Mouse (Mus musculus): ENCODE data around the gene Ripply3. TPM values are rescaled to one million over a fixed set of nuclear protein-coding genes. Genes with fewer than 3 reads are reported as not detected.

Ripply3 gene
- total and polyA plus RNA-seq, 3 experiments = 0.28 to 6.1 (median 1.3) TPM

- TF ChIP-seq ZKSCAN1 (IDR thresholded peaks at IDR 0.05; ENCODE audit: borderline replicate concordance, low read depth, low read length) (no peak), JUND (conservative IDR thresholded peaks at IDR 0.05; ENCODE audit: low read depth, low read length) (no peak), HCFC1 (IDR thresholded peaks at IDR 0.05; ENCODE audit: low read depth, low read length) (no peak), JUN (IDR thresholded peaks at IDR 0.05; ENCODE audit: insufficient read depth, low read depth, low read length) (no peak), MAFK (IDR thresholded peaks at IDR 0.05; ENCODE audit: insufficient replicate concordance, low read length) (no peak), ZC3H11A (IDR thresholded peaks at IDR 0.05; ENCODE audit: low read depth, low read length) (no peak), CHD1 (IDR thresholded peaks at IDR 0.05; ENCODE audit: low read depth, low read length) (no peak), MXI1 (IDR thresholded peaks at IDR 0.05; ENCODE audit: low read depth, low read length) (no peak), USF2 (conservative IDR thresholded peaks at IDR 0.05; ENCODE audit: low read depth, low read length) (no peak), PAX5 (IDR thresholded peaks at IDR 0.05; ENCODE audit: low read length) (no peak), SMC3 (IDR thresholded peaks at IDR 0.05; ENCODE audit: low read depth, low read length) (no peak), EP300 (IDR thresholded peaks at IDR 0.05; ENCODE audit: low read length) (no peak), ETS1 (conservative IDR thresholded peaks at IDR 0.05; ENCODE audit: low read depth, low read length) (no peak), UBTF (IDR thresholded peaks at IDR 0.05; ENCODE audit: low read depth, low read length) (no peak), NRF1 (IDR thresholded peaks at IDR 0.05; ENCODE audit: low read depth, low read length) (no peak), SIN3A (IDR thresholded peaks at IDR 0.05; ENCODE audit: low read length) (no peak), TCF12 (IDR thresholded peaks at IDR 0.05; ENCODE audit: low read depth, low read length) (no peak), POLR2AphosphoS2 (IDR thresholded peaks at IDR 0.05; ENCODE audit: low read depth, low read length) (no peak), ZNF384 (IDR thresholded peaks at IDR 0.05; ENCODE audit: low read depth, low read length) (no peak)
- H3K79me2 ChIP-seq (replicated peaks; ENCODE audit: control insufficient read depth, extremely low read depth, insufficient read depth, poor library complexity, severe bottlenecking) = no peaks in the 10 kb centered on the region
- H3K4me2 ChIP-seq (ENCODE audit: insufficient read depth, low read depth, poor library complexity, severe bottlenecking) = no peak overlapping the region
- dilution Hi-C loops (cut with MboI; ENCODE audit: extremely low pct_ligation_motif_present, extremely low pct_unique_long_range_greater_than_20kb, low sequenced_read_pairs) (no loop called here), in situ Hi-C loops (cut with MboI; ENCODE audit: low pct_ligation_motif_present, low pct_unique_long_range_greater_than_20kb, low sequenced_read_pairs) (no loop called here)
- H3K9ac ChIP-seq (ENCODE audit: insufficient read depth, low read depth) = no peak overlapping the region
- H3K4me3 ChIP-seq (replicated peaks in 1 of 3; ENCODE audit: low read depth in 2 of 3, low read length in 2 of 3, poor library complexity in 1 of 3) = no peak overlapping the region
- H3K27ac ChIP-seq (ENCODE audit: insufficient read depth, low read depth) = no peak overlapping the region
- H3K9me3 ChIP-seq (replicated peaks; ENCODE audit: low read length) = peaks cover 5% of the 10 kb centered on the region
- no peaks in the 10 kb centered on the region for H3K27me3 ChIP-seq (replicated peaks)
- peaks cover 8 to 27% of the 10 kb centered on the region in 2 experiments for H3K4me1 ChIP-seq (ENCODE audit: control insufficient read depth in 1 of 2, insufficient read depth in 2 of 2)
- peaks cover 0 to 33% of the 10 kb centered on the region in 2 experiments for H3K36me3 ChIP-seq (replicated peaks in 1 of 2; ENCODE audit: control insufficient read depth in 1 of 2, insufficient read depth in 1 of 2, low read length in 1 of 2)
- no peak for DNase-seq (ENCODE audit: extremely low read depth)
These were observed 20.7 kb upstream of the Ripply3 start for GRCm38 (mm10) chr16:94307526-94307925.

DNA sequence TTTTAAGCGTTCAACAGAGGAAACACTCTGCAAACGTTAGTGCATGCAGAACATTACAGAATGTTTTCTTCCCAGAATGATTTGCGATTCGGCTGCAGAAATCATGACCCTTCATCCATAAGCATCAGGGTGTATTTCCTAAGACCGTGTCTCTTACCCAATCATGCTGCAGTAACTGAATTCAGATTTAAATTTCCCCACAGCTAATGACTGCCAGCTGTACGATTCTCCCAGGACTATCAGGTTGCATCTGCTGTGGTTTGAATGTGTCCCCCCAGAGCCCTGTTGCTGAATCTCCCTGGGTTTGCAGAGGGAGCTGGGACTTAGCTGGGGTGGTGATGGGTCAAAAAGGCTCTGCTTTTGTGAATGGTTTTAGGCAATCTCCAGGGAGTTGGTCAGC lies 20.3 kb upstream of the Ripply3 start:
- Histone ChIP-seq H3K4me2 (ENCODE audit: insufficient read depth, low read depth, poor library complexity, severe bottlenecking) (no peak overlapping the region), H3K4me3 (replicated peaks in 1 of 3; ENCODE audit: low read depth in 2 of 3, low read length in 2 of 3, poor library complexity in 1 of 3) (no peak overlapping the region), H3K4me1 (ENCODE audit: control insufficient read depth in 1 of 2, insufficient read depth in 2 of 2) (peaks cover 5 to 23% of the 10 kb centered on the region in 2 experiments), H3K27me3 (replicated peaks) (no peaks in the 10 kb centered on the region), H3K9me3 (replicated peaks; ENCODE audit: low read length) (peaks cover 5% of the 10 kb centered on the region), H3K27ac (ENCODE audit: insufficient read depth, low read depth) (no peak overlapping the region), H3K9ac (ENCODE audit: insufficient read depth, low read depth) (no peak overlapping the region), H3K36me3 (replicated peaks in 1 of 2; ENCODE audit: control insufficient read depth in 1 of 2, insufficient read depth in 1 of 2, low read length in 1 of 2) (peaks cover 0 to 31% of the 10 kb centered on the region in 2 experiments), H3K79me2 (replicated peaks; ENCODE audit: control insufficient read depth, extremely low read depth, insufficient read depth, poor library complexity, severe bottlenecking) (no peaks in the 10 kb centered on the region)
- in situ Hi-C loops (cut with MboI; ENCODE audit: low pct_ligation_motif_present, low pct_unique_long_range_greater_than_20kb, low sequenced_read_pairs) (no loop called here), dilution Hi-C loops (cut with MboI; ENCODE audit: extremely low pct_ligation_motif_present, extremely low pct_unique_long_range_greater_than_20kb, low sequenced_read_pairs) (no loop called here)
- TF ChIP-seq MYC (IDR thresholded peaks at IDR 0.05; ENCODE audit: low read depth, low read length) = no peak
- no peak for TF ChIP-seq HCFC1 (IDR thresholded peaks at IDR 0.05; ENCODE audit: low read depth, low read length)
- TF ChIP-seq GABPA (IDR thresholded peaks at IDR 0.05; ENCODE audit: insufficient replicate concordance, low read depth, low read length) = no peak
- TF ChIP-seq ELF1 (IDR thresholded peaks at IDR 0.05; ENCODE audit: low read depth, low read length) = no peak
- no peak for TF ChIP-seq JUND (conservative IDR thresholded peaks at IDR 0.05; ENCODE audit: low read depth, low read length)
- TF ChIP-seq USF2 (conservative IDR thresholded peaks at IDR 0.05; ENCODE audit: low read depth, low read length) = no peak
- no peak for TF ChIP-seq KAT2A (IDR thresholded peaks at IDR 0.05; ENCODE audit: insufficient replicate concordance, low read length)
- no peak for TF ChIP-seq SIN3A (IDR thresholded peaks at IDR 0.05; ENCODE audit: low read length)
- no peak for TF ChIP-seq ZC3H11A (IDR thresholded peaks at IDR 0.05; ENCODE audit: low read depth, low read length)
- TF ChIP-seq MAX (IDR thresholded peaks at IDR 0.05; ENCODE audit: low read length) = no peak
- no peak for TF ChIP-seq ZNF384 (IDR thresholded peaks at IDR 0.05; ENCODE audit: low read depth, low read length)
- TF ChIP-seq MAZ (IDR thresholded peaks at IDR 0.05; ENCODE audit: low read depth, low read length) = no peak
- TF ChIP-seq POLR2A (IDR thresholded peaks at IDR 0.05; ENCODE audit: low read depth, low read length) = no peak
- no peak for TF ChIP-seq TCF12 (IDR thresholded peaks at IDR 0.05; ENCODE audit: low read depth, low read length)
- no peak for TF ChIP-seq SMC3 (IDR thresholded peaks at IDR 0.05; ENCODE audit: low read depth, low read length)
- TF ChIP-seq USF1 (IDR thresholded peaks at IDR 0.05; ENCODE audit: low read depth, low read length) = no peak
- no peak for TF ChIP-seq RCOR1 (conservative IDR thresholded peaks at IDR 0.05; ENCODE audit: low read depth, low read length)
- no peak for DNase-seq (ENCODE audit: extremely low read depth)

All from CH12.LX (cell line).